Mouse (Mus musculus) retina, adult 2 months (tissue): ENCODE results near the gene Mknk2.
A peak's percentile ranks its signal among the peaks of the same experiment; 100 is the strongest.
"Not testable (repeated sequence)": the region's sequence is repeated elsewhere in the genome, so short reads cannot be mapped to it uniquely, and the experiment has no call there.

Experiments used
- DNase-seq: peaks from one replicate; pipeline ENCODE4 v3.0.0-alpha.2; 2012; ENCODE audit warnings: low read depth, low spot score

Mknk2 gene

DNA sequence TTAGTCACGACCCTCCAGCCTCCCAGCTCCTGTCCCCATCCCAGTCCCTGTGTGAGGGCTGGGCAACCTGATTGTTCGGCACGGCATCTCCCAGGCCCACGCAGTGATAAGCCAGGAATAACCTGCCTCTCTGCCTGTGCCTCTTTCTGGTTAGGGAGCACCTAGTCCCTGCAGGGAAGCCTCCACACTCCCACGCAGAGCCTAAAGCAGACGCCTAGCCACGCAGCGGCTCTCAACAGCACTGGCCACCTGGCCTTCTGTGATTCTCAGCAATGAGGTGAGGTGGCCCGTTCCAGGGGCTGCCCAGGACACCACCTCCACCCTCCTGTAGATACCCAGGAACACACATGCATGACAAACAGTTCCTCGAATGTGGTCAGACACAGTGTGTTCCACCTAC is 27.5 kb downstream of the Mknk2 start:
- no peak for DNase-seq

DNA sequence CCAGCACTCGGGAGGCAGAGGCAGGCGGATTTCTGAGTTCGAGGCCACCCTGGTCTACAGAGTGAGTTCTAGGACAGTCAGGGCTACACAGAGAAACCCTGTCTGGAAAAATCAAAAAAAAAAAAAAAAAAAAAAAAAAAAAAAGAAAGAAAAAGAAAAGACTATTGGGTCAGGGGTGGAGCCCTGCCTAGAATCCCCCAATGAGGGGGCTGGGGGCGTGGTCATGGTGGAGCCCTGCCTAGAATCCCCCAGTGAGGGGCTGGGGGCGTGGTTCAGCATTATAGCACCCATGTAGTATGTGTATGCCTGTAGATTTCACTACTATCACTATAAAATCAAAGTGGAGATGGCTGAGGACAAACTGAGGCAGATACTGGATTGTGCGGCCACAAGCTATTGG is 28.0 kb downstream of the Mknk2 start:
- not testable (repeated sequence) for DNase-seq

GRCm38 (mm10) chr10:80646936-80647335 is 31.0 kb downstream of the Mknk2 start:
- DNase-seq, result no peak

DNA sequence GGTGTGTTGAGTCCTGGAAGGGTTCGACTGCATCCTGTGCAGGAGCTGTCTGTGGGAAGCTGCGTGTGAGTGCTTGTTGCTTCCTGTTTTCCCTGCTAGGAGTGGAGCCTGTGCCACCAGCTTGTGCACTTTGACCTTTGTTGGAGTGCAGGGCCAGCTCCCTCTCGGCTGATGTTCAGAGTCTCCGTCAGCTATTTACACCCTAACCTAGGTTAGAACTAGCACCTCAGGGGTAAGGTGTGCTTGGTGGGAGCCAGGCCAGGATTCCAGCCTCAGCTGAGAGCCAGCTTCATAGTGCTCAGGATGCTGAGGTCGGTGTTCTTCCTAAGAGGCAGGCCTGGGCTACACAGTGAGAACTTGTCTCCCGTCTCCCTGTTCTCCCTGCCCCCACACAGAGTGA is 42.6 kb downstream of the Mknk2 start:
- no peak for DNase-seq

DNA sequence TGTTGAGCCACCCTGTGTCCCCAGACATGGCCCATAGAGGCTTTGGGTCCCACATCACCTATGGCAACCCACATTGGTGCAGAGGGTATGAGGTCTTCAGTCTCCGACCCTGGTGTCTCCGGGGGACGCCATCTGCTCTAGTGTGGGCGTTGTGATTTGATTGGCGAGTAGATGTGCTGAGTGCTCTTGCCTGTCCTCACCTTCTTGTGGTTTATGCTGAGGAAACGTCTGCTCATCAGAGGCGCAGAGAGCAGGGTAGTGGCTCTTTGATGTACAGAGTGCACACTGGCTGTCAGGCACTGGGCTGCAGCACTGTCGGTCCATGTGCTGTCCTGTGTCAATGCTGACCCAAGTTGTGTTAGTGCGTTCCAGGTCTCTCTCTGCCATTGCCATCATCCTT is 49.0 kb downstream of the Mknk2 start:
- no peak for DNase-seq

GRCm38 (mm10) chr10:80627685-80628084 is 50.2 kb downstream of the Mknk2 start:
- DNase-seq, result no peak

GRCm38 (mm10) chr10:80625764-80626163 is 52.1 kb downstream of the Mknk2 start:
- no peak for DNase-seq

- no peak for DNase-seq
Observed at GRCm38 (mm10) chr10:80623457-80624191, 54.3 kb downstream of the Mknk2 start.

DNA sequence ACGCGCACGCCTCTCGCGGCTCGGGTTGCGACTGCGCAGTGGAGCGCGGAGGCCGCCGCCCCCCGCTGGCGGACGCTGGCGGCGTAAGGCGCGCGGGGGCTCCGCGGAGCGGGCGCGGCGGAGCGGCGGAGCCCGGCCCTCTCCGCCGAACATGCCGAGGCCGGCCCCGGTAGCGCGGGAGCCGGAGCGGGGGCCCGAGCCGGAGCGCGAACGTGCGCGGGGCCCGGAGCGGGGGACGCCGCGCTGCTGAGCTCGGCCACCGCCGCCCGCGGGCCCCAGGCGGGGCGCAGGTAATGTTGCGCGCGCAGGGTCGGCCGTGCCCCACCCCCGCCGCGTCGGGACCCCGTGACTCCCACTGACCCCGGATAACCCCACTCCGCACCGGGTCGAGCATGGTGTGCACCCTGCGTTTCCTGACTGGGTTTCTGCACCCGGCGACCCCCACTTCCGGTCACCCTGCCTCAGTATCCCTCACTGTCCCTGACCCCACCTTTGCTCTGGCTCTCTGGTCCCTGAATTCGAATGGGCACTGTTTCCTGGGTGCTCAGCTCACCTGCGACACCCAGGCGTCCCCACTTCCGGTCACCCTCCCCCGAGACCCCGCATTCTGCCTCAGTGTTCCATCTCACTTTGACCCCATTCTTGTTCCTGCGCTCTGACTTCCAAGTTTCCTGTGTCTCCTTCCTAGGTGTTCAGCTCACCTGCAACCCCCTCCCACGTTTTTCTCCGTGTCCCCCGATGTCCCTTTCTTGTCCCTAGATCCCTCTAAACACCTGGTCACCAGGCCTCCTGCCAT is 55.1 kb downstream of the Mknk2 start, which contains the start of gene Csnk1g2:
Csnk1g2 (plus strand) TSS at position 178 of the 796 bp plus-strand sequence.
- DNase-seq, result no peak

DNA sequence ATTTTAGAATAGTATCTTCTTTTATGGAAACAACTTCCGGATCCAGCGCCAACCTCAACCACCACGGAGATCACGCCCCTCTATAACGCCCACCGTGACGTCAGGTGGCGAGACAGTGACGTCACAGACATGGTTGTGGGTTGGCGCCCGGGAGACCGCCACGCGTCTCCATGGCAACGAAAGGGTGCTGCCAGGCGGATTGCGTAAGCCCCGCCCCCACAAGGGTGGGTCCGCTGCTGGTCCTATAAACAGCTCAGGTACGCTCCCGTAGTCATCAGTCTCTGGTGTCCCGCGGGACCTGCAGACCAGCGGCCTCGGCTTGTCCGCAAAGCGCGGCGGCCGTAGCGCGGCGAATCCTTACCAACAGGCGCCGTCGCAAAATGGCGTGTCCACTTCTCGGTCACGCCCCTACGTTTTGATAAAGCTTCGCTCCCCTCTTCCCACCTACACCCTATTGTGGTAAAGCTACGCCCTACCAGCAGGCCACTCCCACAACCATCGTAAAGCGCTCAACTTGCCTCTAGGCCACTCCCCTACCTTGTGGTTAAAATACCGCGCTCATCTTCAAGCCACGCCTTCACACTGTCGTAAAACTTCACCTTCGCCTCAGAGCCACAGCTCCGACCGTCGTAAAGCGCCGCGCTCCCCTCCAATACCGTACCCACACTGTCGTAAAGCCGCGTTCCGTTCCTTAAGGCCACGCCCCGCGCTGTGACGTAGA is 55.8 kb downstream of the Mknk2 start:
- DNase-seq, result peak; percentile 100

GRCm38 (mm10) chr10:80621690-80621939 is 56.3 kb downstream of the Mknk2 start:
- no peak for DNase-seq

GRCm38 (mm10) chr10:80620796-80621689 is 56.9 kb downstream of the Mknk2 start:
- no peak for DNase-seq

DNA sequence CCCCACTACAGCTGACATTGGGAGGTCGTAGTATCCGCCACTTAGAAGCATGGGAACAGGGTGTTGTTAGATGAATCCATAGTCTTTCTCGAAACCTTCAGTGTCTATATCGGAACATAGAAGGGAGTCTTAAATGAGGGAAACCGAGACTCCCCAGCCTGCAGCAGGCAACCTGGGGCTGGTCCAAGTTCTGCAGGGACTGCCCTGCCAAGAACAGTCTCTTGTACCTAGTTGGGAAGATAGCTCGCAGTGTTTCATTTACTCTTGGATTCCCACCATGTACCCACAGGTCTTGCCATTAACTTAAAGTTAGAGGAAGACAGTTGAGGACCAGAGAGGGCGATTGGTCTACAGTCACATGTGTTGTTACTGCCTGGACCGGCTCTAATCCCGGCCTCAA is 57.5 kb downstream of the Mknk2 start:
- DNase-seq, result no peak

GRCm38 (mm10) chr10:80619465-80620244 is 58.3 kb downstream of the Mknk2 start:
- DNase-seq, result no peak

DNA sequence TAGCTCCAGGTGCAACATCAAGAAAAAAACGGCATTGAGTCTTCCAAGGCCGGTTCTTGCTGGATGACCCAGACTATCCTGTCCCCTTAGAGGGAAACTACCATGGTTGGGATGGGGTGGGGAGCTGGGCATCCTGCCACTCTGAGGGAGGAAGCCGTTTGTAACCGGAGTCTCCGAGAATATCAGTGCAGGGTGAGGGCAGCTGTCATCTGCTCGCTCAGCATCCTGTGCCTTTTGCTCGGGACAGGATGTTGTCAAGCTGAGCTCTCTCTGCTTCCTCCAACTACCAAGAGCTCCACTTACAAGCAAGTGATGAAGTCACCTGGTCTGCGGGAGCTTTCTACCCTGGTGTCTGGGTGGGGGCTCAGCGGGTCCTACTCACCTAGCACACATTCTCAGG is 59.7 kb downstream of the Mknk2 start:
- no peak for DNase-seq
